Mouse (Mus musculus): ENCODE results near the gene Myrf. TPM values are rescaled to one million over a fixed set of nuclear protein-coding genes. Genes with fewer than 3 reads are reported as not detected.

Gene Myrf
- total and polyA plus RNA-seq, 2 experiments, result 3.0 to 31.4 TPM

DNA sequence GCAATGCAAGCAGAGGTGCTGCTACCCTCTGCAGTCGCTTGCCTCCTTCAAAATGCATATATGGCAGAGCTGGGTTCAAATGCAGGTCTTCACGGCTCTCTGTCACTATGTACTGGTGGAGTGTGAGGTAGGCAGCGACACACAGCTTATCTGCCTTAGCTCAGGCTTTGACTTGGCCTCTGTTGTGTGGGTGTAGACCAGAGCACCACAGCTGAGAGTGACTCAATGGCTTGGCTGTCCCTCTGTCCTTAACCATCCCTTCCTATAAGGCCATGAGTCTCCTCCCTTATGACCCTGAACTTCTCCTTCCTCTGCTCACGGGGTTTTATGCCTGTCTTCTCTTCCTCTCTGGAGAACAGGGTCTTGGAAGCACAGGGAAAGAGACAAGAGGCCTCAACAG is 29.7 kb downstream of the Myrf start:
- DNase-seq (ENCODE audit: extremely low read depth, low read depth, low spot score), result no peak
- H3K27ac ChIP-seq (replicated peaks; ENCODE audit: insufficient read depth, low read depth, low read length), result no peak overlapping the region
- peaks cover 6% of the 10 kb centered on the region; the same call in 1 of the 2 replicates for H3K36me3 ChIP-seq (ENCODE audit: control insufficient read depth, insufficient read depth, low read length)
- H3K4me3 ChIP-seq (ENCODE audit: insufficient read depth, low read depth, low read length), result no peak overlapping the region
- H3K79me2 ChIP-seq (ENCODE audit: control insufficient read depth, insufficient read depth, low read length), result no peaks in the 10 kb centered on the region
- TF ChIP-seq POLR2A (IDR thresholded peaks at IDR 0.05; ENCODE audit: extremely low read depth, insufficient read depth, low read length), result no peak
- no peak overlapping the region for H3K9ac ChIP-seq (ENCODE audit: low read depth, low read length)
- no peaks in the 10 kb centered on the region for H3K27me3 ChIP-seq (ENCODE audit: control insufficient read depth, insufficient read depth, low read length)
- no peaks in the 10 kb centered on the region for H3K4me1 ChIP-seq (ENCODE audit: control insufficient read depth, insufficient read depth, low read length)
- 78% methylated on average over 4 of the region's 4 CpGs for WGBS

DNA sequence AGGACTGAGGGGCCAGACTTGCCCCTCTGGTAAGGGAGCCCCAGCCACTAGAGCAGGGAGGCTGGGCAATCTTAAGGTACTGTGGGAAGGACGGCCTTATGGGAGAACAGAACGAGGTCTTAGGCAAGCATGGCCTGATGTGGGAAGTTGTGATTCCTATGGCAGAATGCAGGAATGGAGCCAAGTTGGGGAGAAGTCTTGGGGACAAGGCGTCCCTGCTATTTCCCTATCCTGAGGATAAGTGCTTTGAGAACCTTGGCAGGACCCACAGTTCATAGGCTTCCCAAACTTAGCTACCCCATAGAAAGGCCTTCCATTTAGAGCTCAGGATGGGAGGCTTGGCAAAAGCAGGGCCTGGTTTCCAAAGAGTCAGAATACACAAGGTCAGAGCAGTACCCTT is 31.7 kb downstream of the Myrf start:
- Histone ChIP-seq H3K79me2 (ENCODE audit: control insufficient read depth, insufficient read depth, low read length) (no peaks in the 10 kb centered on the region), H3K4me3 (ENCODE audit: insufficient read depth, low read depth, low read length) (no peak overlapping the region), H3K36me3 (ENCODE audit: control insufficient read depth, insufficient read depth, low read length) (peaks cover 6% of the 10 kb centered on the region; the same call in 1 of the 2 replicates), H3K4me1 (ENCODE audit: control insufficient read depth, insufficient read depth, low read length) (peaks cover 2% of the 10 kb centered on the region; the same call in 1 of the 2 replicates), H3K9ac (ENCODE audit: low read depth, low read length) (no peak overlapping the region), H3K27me3 (ENCODE audit: control insufficient read depth, insufficient read depth, low read length) (no peaks in the 10 kb centered on the region), H3K27ac (replicated peaks; ENCODE audit: insufficient read depth, low read depth, low read length) (no peak overlapping the region)
- DNase-seq (ENCODE audit: extremely low read depth, low read depth, low spot score), result no peak
- 76% methylated on average over 3 of the region's 3 CpGs for WGBS
- no peak for TF ChIP-seq POLR2A (IDR thresholded peaks at IDR 0.05; ENCODE audit: extremely low read depth, insufficient read depth, low read length)
- no peak for TF ChIP-seq CTCF (IDR thresholded peaks at IDR 0.05; ENCODE audit: low read depth, low read length)

DNA sequence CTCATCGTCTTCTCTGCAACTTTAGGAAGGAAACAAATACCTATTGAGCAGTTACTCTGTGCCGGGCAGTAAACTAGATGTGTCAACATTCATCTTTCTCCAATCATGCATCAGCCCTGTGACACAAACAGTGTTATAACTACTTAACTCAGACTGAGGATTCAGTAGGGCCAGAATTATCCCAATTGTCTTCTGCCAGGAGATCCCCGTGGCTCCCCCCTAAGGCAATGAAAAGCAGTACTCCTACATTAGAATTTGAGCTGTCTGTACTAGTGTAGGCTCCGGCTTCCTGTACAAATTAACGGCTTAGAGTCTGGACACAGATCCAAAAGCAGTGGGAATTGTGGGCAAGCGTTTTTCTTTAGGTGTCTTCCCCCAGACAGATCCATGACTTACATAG is 35.5 kb downstream of the Myrf start:
- Histone ChIP-seq H3K9ac (ENCODE audit: low read depth, low read length) (no peak overlapping the region), H3K4me1 (ENCODE audit: control insufficient read depth, insufficient read depth, low read length) (peaks cover 2% of the 10 kb centered on the region), H3K36me3 (ENCODE audit: control insufficient read depth, insufficient read depth, low read length) (peaks cover 5% of the 10 kb centered on the region; the same call in 1 of the 2 replicates), H3K4me3 (ENCODE audit: insufficient read depth, low read depth, low read length) (no peak overlapping the region; the same call in 1 of the 2 replicates), H3K79me2 (ENCODE audit: control insufficient read depth, insufficient read depth, low read length) (no peaks in the 10 kb centered on the region), H3K27ac (replicated peaks; ENCODE audit: insufficient read depth, low read depth, low read length) (no peak overlapping the region), H3K27me3 (ENCODE audit: control insufficient read depth, insufficient read depth, low read length) (no peaks in the 10 kb centered on the region)
- 44% methylated on average over 6 of the region's 6 CpGs for WGBS
- TF ChIP-seq CTCF (IDR thresholded peaks at IDR 0.05; ENCODE audit: low read depth, low read length), result no peak
- no peak for TF ChIP-seq POLR2A (IDR thresholded peaks at IDR 0.05; ENCODE audit: extremely low read depth, insufficient read depth, low read length)
- DNase-seq (ENCODE audit: extremely low read depth, low read depth, low spot score), result no peak

DNA sequence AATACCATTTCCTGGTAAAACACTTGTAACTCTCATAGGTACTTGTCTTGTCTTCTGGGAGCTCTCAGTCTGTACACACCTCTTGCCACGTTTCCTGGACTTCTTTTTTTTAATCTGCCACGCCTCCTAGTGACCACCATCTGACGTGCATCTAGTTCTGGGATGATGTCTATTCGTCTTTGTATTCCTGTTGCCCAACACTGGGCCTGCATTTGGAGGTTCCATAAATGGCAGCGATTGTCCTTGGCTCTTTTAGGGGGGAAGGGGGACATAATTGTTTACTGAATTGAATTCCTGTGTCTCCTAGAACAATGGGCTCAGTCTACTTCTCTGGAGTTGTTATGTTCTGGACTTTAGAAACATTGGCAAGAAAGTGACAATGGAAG is 35.9 kb downstream of the Myrf start:
- no peaks in the 10 kb centered on the region for H3K79me2 ChIP-seq (ENCODE audit: control insufficient read depth, insufficient read depth, low read length)
- H3K4me3 ChIP-seq (ENCODE audit: insufficient read depth, low read depth, low read length), result peak overlapping the region; percentile 93
- DNase-seq (ENCODE audit: extremely low read depth, low read depth, low spot score), result peak; percentile 69
- H3K27me3 ChIP-seq (ENCODE audit: control insufficient read depth, insufficient read depth, low read length), result no peaks in the 10 kb centered on the region
- H3K4me1 ChIP-seq (ENCODE audit: control insufficient read depth, insufficient read depth, low read length), result peaks cover 2% of the 10 kb centered on the region
- peak overlapping the region; percentile 35; the same call in 1 of the 2 replicates for H3K9ac ChIP-seq (ENCODE audit: low read depth, low read length)
- WGBS, result under 1% methylated on average over 5 of the region's 5 CpGs
- no peak overlapping the region for H3K27ac ChIP-seq (replicated peaks; ENCODE audit: insufficient read depth, low read depth, low read length)
- 0 out of 2 replicates have a peak, but pooled peaks have one; percentile 1 for TF ChIP-seq CTCF (IDR thresholded peaks at IDR 0.05; ENCODE audit: low read depth, low read length)
- no peak for TF ChIP-seq POLR2A (IDR thresholded peaks at IDR 0.05; ENCODE audit: extremely low read depth, insufficient read depth, low read length)
- H3K36me3 ChIP-seq (ENCODE audit: control insufficient read depth, insufficient read depth, low read length), result peaks cover 5% of the 10 kb centered on the region; the same call in 1 of the 2 replicates

DNA sequence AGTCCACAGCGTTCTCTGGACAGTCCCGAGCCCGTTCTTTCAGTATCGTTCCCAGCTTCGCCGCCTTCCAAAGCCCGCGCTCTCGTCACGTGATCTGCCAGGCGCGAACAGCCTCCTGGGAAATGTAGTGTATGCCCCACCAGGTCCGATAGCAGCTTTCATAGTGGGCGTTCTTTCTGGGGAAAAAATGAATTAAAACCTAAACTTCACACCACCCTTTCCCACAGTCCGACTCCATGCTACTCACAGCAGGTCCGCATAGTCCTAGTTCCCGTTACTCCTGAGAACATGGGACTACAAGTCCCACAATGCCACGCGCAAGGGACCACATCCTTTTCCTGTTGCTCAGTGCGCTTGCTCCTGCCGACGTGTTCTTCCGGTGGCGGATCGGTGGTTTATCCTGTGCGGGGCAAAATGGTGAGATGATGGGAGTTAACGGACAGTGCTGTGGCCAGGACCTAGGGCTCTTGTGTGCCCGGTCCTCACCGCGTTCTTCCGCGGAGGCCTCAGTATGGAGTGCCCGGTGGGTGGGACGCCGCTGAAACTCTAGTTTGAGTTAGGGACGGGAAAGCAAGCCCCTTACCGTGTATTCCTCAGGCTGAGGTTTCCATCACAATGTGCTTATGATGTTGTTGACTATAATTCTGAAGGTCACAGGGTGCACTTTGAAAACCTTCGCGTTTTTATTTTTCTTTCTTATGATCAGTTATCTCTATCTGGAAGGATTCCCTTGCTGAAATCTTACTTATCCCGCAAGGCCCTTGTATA is 36.5 kb downstream of the Myrf start, which contains the start of the genes Tmem258 and Fen1:
Gene Tmem258 (plus strand): TSS at position 167 of the 768 bp plus-strand sequence.
Gene Fen1 (minus strand): TSS at position 322 of the 768 bp plus-strand sequence.
- Histone ChIP-seq H3K4me1 (ENCODE audit: control insufficient read depth, insufficient read depth, low read length) (peaks cover 2% of the 10 kb centered on the region), H3K36me3 (ENCODE audit: control insufficient read depth, insufficient read depth, low read length) (peaks cover 5% of the 10 kb centered on the region; the same call in 1 of the 2 replicates), H3K27me3 (ENCODE audit: control insufficient read depth, insufficient read depth, low read length) (no peaks in the 10 kb centered on the region), H3K4me3 (ENCODE audit: insufficient read depth, low read depth, low read length) (peak within 1 kb of the TSS; percentile 93), H3K9ac (ENCODE audit: low read depth, low read length) (peak within 1 kb of the TSS; percentile 84), H3K27ac (replicated peaks; ENCODE audit: insufficient read depth, low read depth, low read length) (peak within 1 kb of the TSS; percentile 85), H3K79me2 (ENCODE audit: control insufficient read depth, insufficient read depth, low read length) (no peaks in the 10 kb centered on the region)
- TF ChIP-seq POLR2A (IDR thresholded peaks at IDR 0.05; ENCODE audit: extremely low read depth, insufficient read depth, low read length) (peak; percentile 61; the same call in 1 of the 2 replicates), CTCF (IDR thresholded peaks at IDR 0.05; ENCODE audit: low read depth, low read length) (no peak)
- WGBS, result under 1% methylated on average over 40 of the region's 40 CpGs
- peak; percentile 78 for DNase-seq (ENCODE audit: extremely low read depth, low read depth, low spot score)

Data from liver, adult 2 months (tissue).